Mouse (Mus musculus): Measurements from ENCODE around the gene Ahsg.

Ahsg gene

GRCm38 (mm10) chr16:22890683-22891510, at the start of gene Ahsg:
TSS of gene Ahsg (plus strand) at chr16:22891277.
- DNase-seq, result no peak

DNA sequence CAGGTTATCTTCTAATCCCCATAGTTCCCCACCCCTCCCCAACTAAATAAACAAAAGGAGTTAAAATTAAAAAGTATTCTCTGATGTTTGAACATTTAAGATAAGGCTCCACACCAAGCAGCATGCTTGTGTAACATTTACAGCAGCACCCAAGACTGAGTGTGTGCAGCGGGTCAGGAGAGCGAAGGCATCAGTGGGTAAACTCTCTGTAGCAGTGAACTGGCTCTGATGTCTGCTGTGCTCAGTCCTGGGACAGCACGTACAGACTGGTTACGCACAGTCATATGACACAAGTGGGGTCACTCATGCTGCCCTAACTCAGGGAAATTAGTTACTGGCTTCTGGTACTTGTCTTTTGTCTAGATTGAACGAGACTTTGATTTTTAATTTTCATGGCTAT, 48.2 kb upstream of the Ahsg start:
- no peak for DNase-seq

DNA sequence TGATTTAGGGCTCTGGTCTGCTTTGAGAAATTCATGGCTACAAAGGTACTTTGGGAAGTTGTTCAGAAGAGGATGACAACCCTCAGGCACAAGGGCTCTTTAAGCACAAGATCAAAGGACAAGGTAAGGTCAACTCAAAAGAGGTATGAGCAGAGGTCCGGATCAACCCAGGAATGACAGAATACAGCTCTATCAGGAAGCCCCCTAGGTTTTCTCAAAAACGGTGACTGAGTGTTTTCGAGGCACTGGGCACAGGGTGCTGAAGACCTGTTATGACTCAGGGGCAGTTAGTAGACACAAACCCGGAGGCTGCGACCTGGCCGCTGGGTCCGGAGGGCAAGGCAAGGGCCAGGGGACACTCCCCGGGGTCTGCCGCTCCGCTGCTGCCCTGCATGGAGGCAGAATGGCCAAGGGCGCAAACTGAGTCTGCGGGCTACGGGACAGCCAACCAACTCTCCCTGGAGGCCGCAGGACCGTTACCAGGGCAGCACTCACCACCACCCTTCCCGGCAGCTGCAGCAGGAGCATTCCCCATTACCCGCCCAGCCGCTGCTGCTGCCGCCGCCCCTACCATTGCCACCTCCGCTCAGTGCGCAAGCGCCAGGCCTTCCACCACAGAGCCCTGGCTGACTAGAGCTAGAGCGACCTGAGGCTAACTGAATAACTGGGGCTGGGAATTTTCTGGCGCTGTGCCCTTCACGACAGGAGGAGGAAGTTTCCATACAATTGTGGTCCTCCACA, 46.8 kb upstream of the Ahsg start:
- peak; percentile 33 for DNase-seq

DNA sequence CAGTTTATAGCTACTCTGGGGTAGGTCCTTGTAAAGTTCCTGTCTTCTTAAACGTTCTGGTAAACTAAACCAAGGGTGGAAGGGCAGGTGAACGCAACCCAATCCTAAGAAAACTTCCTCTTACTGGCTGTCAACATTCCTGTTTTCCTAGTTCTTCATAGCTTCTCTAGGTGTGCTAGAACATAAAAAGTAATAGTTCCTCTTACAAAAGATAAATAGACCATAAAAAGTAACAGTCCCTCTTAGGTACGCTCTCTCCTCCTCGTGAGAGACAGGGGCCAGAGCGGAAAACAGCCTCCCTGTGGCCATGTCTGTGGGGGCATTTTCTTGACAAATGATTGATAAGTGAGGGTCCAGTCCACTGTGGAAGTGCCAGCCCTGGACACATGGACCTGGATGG, 46.2 kb upstream of the Ahsg start:
- no peak for DNase-seq

DNA sequence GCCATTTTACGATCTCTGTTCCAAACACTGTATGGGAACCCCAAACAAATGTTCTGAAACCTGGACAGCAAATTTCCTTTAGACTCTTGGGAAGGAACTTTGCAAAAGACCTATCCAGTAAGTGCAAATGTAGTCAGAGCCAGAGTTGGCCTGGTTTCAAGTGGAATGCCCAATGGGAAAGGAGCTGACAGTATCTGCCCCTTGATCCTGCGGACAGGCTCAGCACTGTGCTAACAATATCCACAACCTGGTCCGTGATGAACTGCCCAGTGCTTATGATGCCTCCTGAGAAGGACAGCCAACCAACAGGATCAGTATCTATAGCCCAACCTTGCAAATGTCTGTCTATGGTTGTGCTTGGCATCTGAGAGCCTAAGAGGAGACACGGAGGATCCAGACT, 45.6 kb upstream of the Ahsg start:
- no peak for DNase-seq

- no peak for DNase-seq
These were observed 43.4 kb upstream of the Ahsg start for GRCm38 (mm10) chr16:22847686-22848085.

DNA sequence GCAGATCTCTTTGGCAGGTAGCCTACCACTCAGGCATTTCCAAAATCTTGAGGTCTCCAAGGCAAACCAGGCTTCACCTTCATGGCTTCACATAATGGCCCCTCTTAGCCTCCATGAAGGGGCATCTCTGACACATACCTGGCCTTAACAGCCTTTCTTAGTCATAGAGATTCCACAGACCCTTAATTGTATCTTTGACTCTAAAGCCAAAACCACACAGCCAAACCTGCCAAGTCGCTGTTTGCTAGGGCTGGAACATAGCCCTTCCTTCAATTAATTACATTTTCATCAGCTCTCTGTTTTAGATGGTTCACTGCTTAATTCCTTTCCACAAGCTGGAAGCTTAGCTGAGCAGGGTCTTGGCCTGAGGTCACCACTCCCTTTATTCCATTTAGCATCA, 42.7 kb upstream of the Ahsg start:
- no peak for DNase-seq

DNA sequence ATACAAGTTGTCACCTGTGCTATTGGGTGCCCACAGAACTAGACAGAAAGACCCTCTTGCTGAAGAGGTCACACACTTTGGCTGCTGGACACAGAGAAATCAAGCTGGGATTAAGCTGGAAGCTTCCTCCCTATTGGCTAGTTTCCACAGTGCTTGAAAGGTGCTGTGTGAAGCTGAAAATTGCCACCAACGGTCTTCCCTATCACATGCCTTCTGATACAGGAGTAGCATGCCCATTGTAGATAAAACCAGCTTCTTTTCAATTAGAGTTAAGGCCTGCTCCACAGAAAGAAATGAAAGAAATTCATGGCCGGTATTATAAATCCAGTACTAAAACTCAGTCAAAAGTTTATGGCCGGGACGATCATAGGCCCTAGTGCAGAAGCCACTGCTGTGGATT, 38.4 kb upstream of the Ahsg start:
- DNase-seq, result no peak

GRCm38 (mm10) chr16:22856773-22857172, 34.3 kb upstream of the Ahsg start:
- peak; percentile 1 for DNase-seq

- peak; percentile 97 for DNase-seq
These were observed 33.5 kb upstream of the Ahsg start, which contains the start of the genes Tbccd1 and Dnajb11 for GRCm38 (mm10) chr16:22857431-22858113. TSS of gene Tbccd1 (minus strand) at chr16:22857669. TSS of gene Dnajb11 (plus strand) at chr16:22857845.

DNA sequence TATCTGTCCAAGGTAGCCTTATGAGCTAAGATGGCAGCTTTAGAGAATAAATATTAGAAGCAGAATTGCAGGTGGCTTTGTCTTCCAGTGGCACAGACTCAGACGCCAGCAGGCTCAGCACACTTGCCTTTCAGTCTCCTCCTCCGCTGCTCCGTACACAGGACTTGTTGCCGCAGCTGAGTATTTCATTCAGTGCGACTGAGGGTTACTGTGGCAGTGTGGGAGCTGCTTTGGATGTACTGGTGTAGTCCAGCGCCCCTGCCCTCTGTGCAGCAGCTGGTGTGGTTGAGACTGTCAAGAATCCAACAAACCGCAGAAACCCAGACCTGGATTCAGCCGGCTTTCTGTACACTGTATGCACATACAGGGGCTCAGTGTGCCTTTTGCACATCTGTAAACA, 18.7 kb upstream of the Ahsg start:
- no peak for DNase-seq

DNA sequence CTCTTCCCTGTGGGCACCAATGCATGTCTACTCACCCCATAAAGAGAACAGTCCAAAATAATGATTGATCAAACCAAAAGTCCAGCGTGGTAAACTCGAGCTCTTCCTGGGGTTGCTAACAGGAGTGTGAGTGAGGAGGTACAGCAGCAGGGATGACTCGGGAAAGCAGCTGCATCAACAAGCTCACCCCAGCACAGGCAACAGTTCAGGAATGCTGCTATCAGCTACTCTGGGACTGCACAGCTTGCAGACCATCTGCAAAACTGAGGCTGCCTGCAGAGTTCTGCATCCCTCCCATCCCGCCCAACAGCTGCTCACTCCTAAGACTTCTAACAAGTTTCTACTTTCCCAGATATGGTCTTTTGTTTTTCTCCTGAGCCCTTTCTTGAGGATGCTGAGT, 17.7 kb upstream of the Ahsg start:
- DNase-seq, result no peak

DNA sequence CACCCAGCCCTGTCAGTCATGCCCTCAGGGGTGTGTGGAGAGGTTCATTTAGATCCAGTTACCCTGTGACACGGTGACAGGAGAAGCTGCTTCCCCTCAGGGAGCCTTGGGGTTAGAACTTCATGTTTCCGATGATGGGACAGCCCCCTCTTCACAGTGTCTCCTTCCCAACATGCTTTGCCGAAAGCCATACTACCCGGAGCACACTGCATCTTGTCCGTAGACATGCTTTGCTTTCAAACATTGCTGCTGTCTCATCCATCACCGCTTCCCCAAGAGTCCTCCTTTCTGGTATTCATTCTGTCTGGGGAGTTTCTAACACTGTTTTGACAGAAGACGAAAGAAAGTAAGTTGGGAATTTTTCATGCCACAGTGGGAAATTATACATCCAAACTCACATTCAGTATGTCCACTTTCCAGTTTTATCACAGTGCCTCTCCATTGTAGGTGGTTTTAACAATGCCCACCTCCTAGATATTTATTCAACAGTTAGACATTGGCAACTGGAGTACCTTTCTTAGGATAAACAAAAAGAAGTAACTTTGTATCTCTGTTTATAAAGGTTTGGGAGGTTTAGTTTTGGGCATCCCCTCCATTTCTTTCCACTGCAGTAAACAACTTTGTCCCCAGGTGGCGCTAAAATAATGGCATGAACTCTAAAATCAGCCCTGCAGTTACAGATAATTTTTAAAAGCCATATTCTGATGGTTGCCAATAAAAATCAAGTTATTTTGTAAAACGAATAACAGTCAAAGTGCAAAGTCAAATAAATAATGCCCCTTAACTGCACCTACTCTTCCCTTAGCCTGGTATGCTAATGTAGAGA, 14.6 kb upstream of the Ahsg start:
- peak; percentile 24 for DNase-seq

DNA sequence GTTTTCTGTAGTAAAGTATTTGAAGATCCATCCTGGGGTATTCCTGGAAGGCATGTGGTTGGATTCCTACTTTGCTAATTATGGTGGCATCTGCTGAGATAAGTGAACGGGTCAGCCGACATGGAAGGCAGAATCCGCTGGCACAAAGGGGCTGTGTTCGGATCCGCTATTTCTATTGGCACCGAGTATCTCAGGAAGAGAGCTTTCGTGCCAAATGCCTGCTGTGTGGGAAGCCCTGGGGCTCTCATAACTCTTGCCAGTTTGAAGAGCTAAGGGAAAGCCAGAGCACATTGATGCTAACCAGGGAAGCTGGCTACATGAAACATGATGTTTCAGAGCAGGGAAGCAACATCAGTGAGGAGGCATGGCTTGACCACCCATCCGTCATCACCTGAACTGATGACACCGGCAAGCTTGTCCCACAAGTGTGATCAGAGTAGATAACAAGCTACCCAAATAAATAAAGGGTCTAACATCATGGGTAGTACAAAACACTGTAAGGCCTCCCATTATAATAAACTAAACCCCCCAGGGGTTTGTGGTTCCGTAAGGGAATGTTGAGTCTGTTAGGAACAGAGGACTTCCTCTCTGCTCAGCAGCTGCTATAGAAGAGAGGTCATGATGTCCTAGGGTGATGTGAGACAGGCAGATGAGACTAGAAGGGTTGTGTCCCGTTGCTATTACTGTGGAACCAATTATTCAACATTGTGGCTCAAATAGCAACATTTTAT, 13.3 kb upstream of the Ahsg start:
- no peak for DNase-seq

GRCm38 (mm10) chr16:22878716-22879115, 12.4 kb upstream of the Ahsg start:
- no peak for DNase-seq

- no peak for DNase-seq
These were observed 11.0 kb upstream of the Ahsg start for GRCm38 (mm10) chr16:22879945-22880595.

DNA sequence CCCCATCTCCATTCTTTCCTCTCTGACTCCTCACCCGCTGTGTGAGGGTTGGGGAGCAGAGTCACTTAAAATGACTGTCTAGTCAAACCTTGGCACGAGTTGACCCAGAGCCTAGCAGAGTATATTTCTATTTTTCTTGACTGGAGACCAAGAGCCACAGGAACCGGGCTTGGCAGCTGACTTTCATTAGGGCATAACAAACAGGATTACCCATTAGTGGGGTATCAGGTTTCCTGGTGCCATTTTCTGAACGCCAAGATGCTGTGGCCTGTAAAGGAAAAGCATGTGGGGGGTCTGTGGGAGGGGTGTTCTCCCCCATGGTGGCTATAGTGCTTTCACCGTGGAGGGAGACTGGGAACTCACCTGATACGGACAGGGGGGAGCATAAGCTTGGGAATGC, 10.2 kb upstream of the Ahsg start:
- no peak for DNase-seq

DNA sequence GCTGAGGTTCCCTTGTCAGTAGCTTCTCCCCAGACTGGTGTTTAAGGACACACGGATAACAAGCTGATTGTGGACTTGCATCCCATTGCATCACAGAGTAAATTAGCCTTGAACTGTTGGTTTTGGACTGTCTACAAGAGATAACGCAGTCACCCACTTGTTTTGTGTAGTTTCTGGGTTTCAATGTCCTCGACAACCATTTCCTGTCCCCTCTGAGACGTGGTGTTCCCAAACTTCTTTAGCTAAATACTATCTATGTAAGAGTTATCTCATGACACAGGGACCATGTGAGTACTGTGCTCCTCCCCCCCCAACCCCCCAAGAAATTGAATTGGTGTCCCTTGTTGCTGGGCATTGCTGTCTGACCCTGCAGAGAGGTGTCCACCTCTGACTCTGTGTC, 9.6 kb upstream of the Ahsg start:
- no peak for DNase-seq

DNA sequence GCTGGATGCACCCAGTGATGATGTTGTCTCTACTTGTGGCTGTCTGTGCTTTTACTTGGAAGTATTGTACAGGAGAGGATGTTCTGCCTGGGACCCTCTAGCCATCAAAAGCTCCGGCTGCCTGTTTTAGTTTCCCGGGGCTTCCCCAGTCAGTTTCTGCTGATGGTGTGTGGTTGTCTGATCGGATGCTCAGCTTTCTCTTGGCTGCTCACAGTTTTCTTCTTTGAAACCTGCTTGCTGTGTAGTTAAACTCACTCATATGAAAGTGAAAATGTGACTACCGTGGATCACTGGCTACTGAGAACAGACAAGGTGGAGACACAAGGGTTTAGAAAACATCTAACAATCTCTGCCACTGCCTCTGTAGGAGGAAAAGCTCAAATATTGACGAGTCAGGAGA, 7.6 kb upstream of the Ahsg start:
- DNase-seq, result no peak

DNA sequence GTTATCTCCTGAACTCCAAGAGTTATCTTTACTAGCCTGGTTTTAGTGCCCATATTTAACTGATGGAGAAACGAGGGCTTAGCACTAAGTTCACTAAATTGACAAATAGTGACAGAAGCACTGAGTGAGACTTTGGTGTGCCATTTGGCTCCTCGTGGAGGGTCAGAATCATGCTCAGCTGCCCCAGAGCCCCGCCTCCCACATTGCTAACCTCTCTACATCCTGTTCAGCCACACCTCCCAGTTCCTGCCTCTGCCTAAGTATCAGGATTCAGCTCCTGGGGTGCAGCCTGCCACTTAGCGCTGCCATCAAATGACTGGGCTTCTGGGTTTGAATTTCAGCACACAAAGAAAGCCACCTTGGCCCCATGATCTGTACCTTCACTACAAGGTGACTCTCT, 5.7 kb upstream of the Ahsg start:
- DNase-seq, result no peak

- DNase-seq, result no peak
These were observed 4.4 kb upstream of the Ahsg start for GRCm38 (mm10) chr16:22886726-22887125.

DNA sequence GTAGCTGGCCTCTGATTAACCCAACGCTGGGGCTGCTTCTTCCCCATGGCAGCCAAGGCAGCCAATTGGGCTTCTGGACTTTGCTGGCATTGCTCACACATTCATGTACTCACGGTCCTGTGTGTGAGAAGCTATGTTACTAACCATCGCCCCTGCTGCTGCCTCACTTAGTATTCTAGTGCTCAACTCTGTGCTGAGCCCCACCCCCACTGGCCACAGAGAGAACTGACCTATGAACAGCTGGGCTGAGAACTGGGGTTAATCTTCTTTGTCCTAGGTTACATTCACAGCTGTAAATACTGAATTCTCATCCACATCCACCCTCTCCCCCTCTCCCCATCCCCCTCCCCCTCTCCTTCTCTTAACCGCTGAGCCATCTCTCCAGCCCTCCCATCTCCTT, 2.2 kb upstream of the Ahsg start:
- DNase-seq, result no peak
